Mouse (Mus musculus) CH12.LX (cell line): ENCODE data around the gene Rtl8a. TPM values are rescaled to one million over a fixed set of nuclear protein-coding genes. Genes with fewer than 3 reads are reported as not detected.
"Not testable (repeated sequence)": the region's sequence is repeated elsewhere in the genome, so short reads cannot be mapped to it uniquely, and the experiment has no call there.

Experiments
- DNase-seq: peaks from one replicate; pipeline ENCODE4 v3.0.0-alpha.2; 2013; ENCODE audit errors: extremely low read depth
- H3K27ac ChIP-seq: 2 replicates; pipeline ENCODE4 v1.5.1; 2012; ENCODE audit warnings: low read depth, mild to moderate bottlenecking, control low read depth, moderate library complexity; ENCODE audit not compliant: insufficient read depth
- H3K27me3 ChIP-seq: replicated peaks from 2 replicates; pipeline ENCODE3; 2012; ENCODE audit warnings: inconsistent platforms
- H3K36me3 ChIP-seq, 2 experiments: replicated peaks in 1 of 2; 2 replicates each; pipeline versions ENCODE3 to v1.6.1; 2012; ENCODE audit warnings: inconsistent platforms in 1 of 2, low read length in 1 of 2, mild to moderate bottlenecking in 1 of 2, mixed read lengths in 1 of 2, moderate library complexity in 1 of 2; ENCODE audit not compliant: control insufficient read depth in 1 of 2, insufficient read depth in 1 of 2
- H3K4me1 ChIP-seq, 2 experiments: 2 replicates each; pipeline ENCODE4 v1.6.1; 2012; ENCODE audit warnings: inconsistent platforms in 1 of 2, moderate library complexity in 1 of 2; ENCODE audit not compliant: insufficient read depth in 2 of 2, control insufficient read depth in 1 of 2
- H3K4me2 ChIP-seq: 2 replicates; pipeline ENCODE4 v1.6.1; 2012; ENCODE audit warnings: low read depth, mild to moderate bottlenecking, control low read depth; ENCODE audit not compliant: poor library complexity, insufficient read depth, severe bottlenecking
- H3K4me3 ChIP-seq, 3 experiments: fragments of 150-350 bp in 1 of 3; sonication (generic) in 1 of 3; replicated peaks in 1 of 3; 2 replicates each; pipeline versions ENCODE3 to v1.5.1; 2011 to 2012; ENCODE audit warnings: low read depth in 2 of 3, low read length in 2 of 3, mild to moderate bottlenecking in 2 of 3, moderate library complexity in 2 of 3, control low read depth in 1 of 3, improper control_type of control experiment in 1 of 3, inconsistent platforms in 1 of 3, mixed read lengths in 1 of 3; ENCODE audit not compliant: poor library complexity in 1 of 3
- H3K79me2 ChIP-seq: replicated peaks from 2 replicates; pipeline ENCODE4 v1.6.1; 2012; ENCODE audit warnings: mild to moderate bottlenecking, moderate library complexity; ENCODE audit not compliant: control insufficient read depth, poor library complexity, insufficient read depth, severe bottlenecking; ENCODE audit errors: extremely low read depth
- H3K9ac ChIP-seq: 2 replicates; pipeline ENCODE4 v1.6.1; 2012; ENCODE audit warnings: low read depth, mild to moderate bottlenecking, control low read depth, moderate library complexity; ENCODE audit not compliant: insufficient read depth
- H3K9me3 ChIP-seq: replicated peaks from 2 replicates; pipeline ENCODE3; 2012; ENCODE audit warnings: low read length, inconsistent platforms, mixed read lengths
- BHLHE40 ChIP-seq: IDR thresholded peaks from 2 replicates; pipeline ENCODE4 v1.6.1; 2011; ENCODE audit warnings: mild to moderate bottlenecking, low read depth, low read length, improper control_type of control experiment
- CHD2 ChIP-seq: IDR thresholded peaks from 2 replicates; pipeline ENCODE4 v1.6.1; 2011; ENCODE audit warnings: low read length, improper control_type of control experiment
- CTCF ChIP-seq, 2 experiments: IDR thresholded peaks in 1 of 2; conservative IDR thresholded peaks in 1 of 2; 2 replicates each; pipeline ENCODE4 v1.5.1; 2011 to 2012; ENCODE audit warnings: low read depth in 2 of 2, low read length in 2 of 2, improper control_type of control experiment in 1 of 2, inconsistent platforms in 1 of 2, mild to moderate bottlenecking in 1 of 2, moderate library complexity in 1 of 2
- E2F4 ChIP-seq: IDR thresholded peaks from 2 replicates; pipeline ENCODE4 v1.6.1; 2011; ENCODE audit warnings: low read depth, low read length, improper control_type of control experiment; ENCODE audit not compliant: insufficient replicate concordance
- HCFC1 ChIP-seq: IDR thresholded peaks from 2 replicates; pipeline ENCODE4 v1.6.1; 2012; ENCODE audit warnings: low read depth, mild to moderate bottlenecking, inconsistent platforms, low read length, improper control_type of control experiment
- MAZ ChIP-seq: IDR thresholded peaks from 2 replicates; pipeline ENCODE4 v1.6.1; 2012; ENCODE audit warnings: low read depth, mild to moderate bottlenecking, inconsistent platforms, low read length, improper control_type of control experiment, moderate library complexity
- NRF1 ChIP-seq: IDR thresholded peaks from 2 replicates; pipeline ENCODE4 v1.6.1; 2014; ENCODE audit warnings: low read depth, mild to moderate bottlenecking, inconsistent platforms, low read length, improper control_type of control experiment, moderate library complexity
- PAX5 ChIP-seq: IDR thresholded peaks from 2 replicates; pipeline ENCODE4 v1.6.1; 2012; ENCODE audit warnings: low read length, inconsistent platforms, mixed read lengths
- POLR2AphosphoS2 ChIP-seq: IDR thresholded peaks from 2 replicates; pipeline ENCODE4 v1.6.1; 2011; ENCODE audit warnings: low read depth, low read length, improper control_type of control experiment
- SMC3 ChIP-seq: IDR thresholded peaks from 2 replicates; pipeline ENCODE4 v1.6.1; 2011; ENCODE audit warnings: low read depth, low read length, improper control_type of control experiment
- ZKSCAN1 ChIP-seq: IDR thresholded peaks from 2 replicates; pipeline ENCODE4 v1.6.1; 2012; ENCODE audit warnings: low read depth, inconsistent platforms, low read length, improper control_type of control experiment, borderline replicate concordance
- ZMIZ1 ChIP-seq: IDR thresholded peaks from 2 replicates; pipeline ENCODE4 v1.6.1; 2012; ENCODE audit warnings: low read depth, mild to moderate bottlenecking, inconsistent platforms, low read length, improper control_type of control experiment
- dilution Hi-C: fragments of 300-500 bp; cut with MboI; formaldehyde crosslinking; loops from 2 replicates; pipeline ENCODE4 v1.14.3; 2020; ENCODE audit warnings: low sequenced_read_pairs; ENCODE audit not compliant: extremely low pct_unique_long_range_greater_than_20kb, extremely low pct_ligation_motif_present
- in situ Hi-C: fragments of 300-500 bp; cut with MboI; formaldehyde crosslinking; loops from 3 replicates; pipeline ENCODE4 v1.14.3; 2019; ENCODE audit warnings: low sequenced_read_pairs, low pct_ligation_motif_present, low pct_unique_long_range_greater_than_20kb, mixed read lengths
- polyA plus RNA-seq: library from polyadenylated mRNA; unstranded; fragments of >175 nt; gene quantifications from 2 replicates; pipeline ENCODE4 v1.2.1, GENCODE M21; 2012; ENCODE audit warnings: low read depth; ENCODE audit not compliant: insufficient read length
- total RNA-seq, 2 experiments: library from RNA; depleted of rRNA; stranded (reverse); fragments of 300-350 nt in 1 of 2; fragments of >200 nt in 1 of 2; gene quantifications; 2 replicates each; pipeline ENCODE4 v1.2.3; 2012 to 2014

Gene Rtl8a
- total and polyA plus RNA-seq, 3 experiments, result 0.21 to 0.80 TPM; not detected in 1

GRCm38 (mm10) chrX:53682650-53683049 lies 39.2 kb upstream of the Rtl8a start:
- H3K79me2 ChIP-seq, dilution Hi-C loops, H3K36me3 ChIP-seq, in situ Hi-C loops, DNase-seq, H3K9ac ChIP-seq, H3K4me3 ChIP-seq, H3K4me2 ChIP-seq, H3K4me1 ChIP-seq, H3K27ac ChIP-seq, H3K9me3 ChIP-seq, H3K27me3 ChIP-seq: not testable (repeated sequence)

DNA sequence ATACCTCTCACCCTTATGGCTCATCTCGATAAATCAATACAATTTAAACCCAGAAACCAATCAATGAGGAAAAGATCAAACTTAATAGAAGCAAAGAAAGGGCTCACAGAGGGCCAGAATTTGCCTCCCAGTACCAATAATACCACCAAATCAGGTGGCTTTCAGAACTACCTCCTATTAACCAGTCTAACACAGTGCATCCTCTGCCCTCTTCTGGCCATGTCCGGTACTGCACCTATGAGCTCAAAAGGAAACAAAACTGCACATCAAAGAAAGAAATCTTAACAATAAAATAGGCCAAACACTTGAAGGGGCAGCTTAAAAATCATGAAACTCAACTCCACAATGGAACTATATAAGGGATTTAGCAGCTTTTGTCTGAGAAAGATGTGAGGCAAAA lies 33.5 kb upstream of the Rtl8a start:
- H3K9ac ChIP-seq, H3K27me3 ChIP-seq, H3K9me3 ChIP-seq, H3K4me2 ChIP-seq, H3K4me1 ChIP-seq, H3K27ac ChIP-seq, dilution Hi-C loops, H3K79me2 ChIP-seq, in situ Hi-C loops, H3K36me3 ChIP-seq, DNase-seq, H3K4me3 ChIP-seq: not testable (repeated sequence)
- peak in 1 of 2 experiments; percentile 33; a peak in 2 of 4 replicates for TF ChIP-seq CTCF (conservative IDR thresholded peaks at IDR 0.05 in 1 of 2, IDR thresholded peaks at IDR 0.05 in 1 of 2; ENCODE audit: low read depth in 2 of 2, low read length in 2 of 2)
- TF ChIP-seq SMC3, result peak; percentile 20; the same call in 1 of the 2 replicates

DNA sequence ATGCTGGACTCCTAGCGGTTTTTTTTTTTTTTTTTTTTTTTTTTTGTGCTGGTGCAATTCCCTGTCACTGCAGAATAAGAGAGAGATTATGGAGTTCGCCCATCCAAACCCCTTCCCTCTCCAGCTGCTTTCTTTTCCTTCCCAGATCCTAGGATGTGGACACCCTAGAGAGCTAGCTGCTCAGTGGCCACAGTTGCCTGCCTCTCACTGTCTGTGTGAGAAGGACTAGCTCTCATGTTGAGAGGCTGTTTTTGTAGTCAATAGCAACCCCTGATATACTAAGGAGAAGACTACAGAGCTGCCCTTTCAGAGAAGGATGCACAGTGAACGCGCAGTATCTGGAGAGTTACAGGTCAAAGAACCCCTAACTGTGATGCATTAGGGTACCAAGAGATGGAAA lies 27.2 kb upstream of the Rtl8a start:
- H3K27me3 ChIP-seq, dilution Hi-C loops, in situ Hi-C loops, H3K4me3 ChIP-seq, DNase-seq, H3K36me3 ChIP-seq, H3K4me2 ChIP-seq, H3K4me1 ChIP-seq, H3K9ac ChIP-seq, H3K79me2 ChIP-seq, H3K27ac ChIP-seq, H3K9me3 ChIP-seq: not testable (repeated sequence)

DNA sequence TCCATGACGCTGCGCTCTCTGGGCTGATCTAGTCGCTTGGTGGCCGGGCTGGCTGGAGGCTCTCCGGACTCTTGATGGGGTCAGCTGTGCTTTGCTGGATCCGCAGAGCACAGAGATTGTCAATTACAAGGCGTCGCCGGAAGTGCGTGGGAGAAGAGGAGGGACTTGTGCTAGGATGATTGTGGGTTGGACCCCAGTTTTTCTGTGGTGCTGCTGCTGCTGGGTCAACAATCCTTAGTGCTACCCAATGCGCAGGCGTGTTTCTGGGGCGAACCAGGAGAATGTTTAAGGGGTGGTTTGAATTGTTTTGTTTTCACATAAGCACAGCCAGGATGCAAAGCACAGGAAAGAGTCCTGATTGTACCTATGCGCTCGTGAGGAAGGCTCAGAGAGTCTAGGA lies 26.8 kb upstream of the Rtl8a start, which contains the start of gene Rtl8b:
Rtl8b (minus strand) TSS at position 115 of the 400 bp plus-strand sequence.
- H3K79me2 ChIP-seq, result no peaks in the 10 kb centered on the region
- H3K4me3 ChIP-seq, result no peak within 1 kb of the TSS
- in situ Hi-C loops, result no loop called here
- H3K36me3 ChIP-seq, result no peaks in the 10 kb centered on the region
- no peak for DNase-seq
- no peak within 1 kb of the TSS for H3K9ac ChIP-seq
- H3K27me3 ChIP-seq, result no peaks in the 10 kb centered on the region
- no peaks in the 10 kb centered on the region for H3K4me1 ChIP-seq
- no peak for TF ChIP-seq NRF1
- TF ChIP-seq ZMIZ1, result no peak
- no peak for TF ChIP-seq SMC3
- TF ChIP-seq CHD2, result no peak
- no peak for TF ChIP-seq E2F4
- TF ChIP-seq PAX5, result no peak
- no peak for TF ChIP-seq MAZ
- TF ChIP-seq HCFC1, result no peak
- TF ChIP-seq ZKSCAN1, result no peak
- TF ChIP-seq POLR2AphosphoS2, result no peak
- TF ChIP-seq BHLHE40, result no peak
- no peak for TF ChIP-seq CTCF (conservative IDR thresholded peaks at IDR 0.05 in 1 of 2, IDR thresholded peaks at IDR 0.05 in 1 of 2; ENCODE audit: low read depth in 2 of 2, low read length in 2 of 2)
- TF ChIP-seq, all 38 proteins: peak for 0
- dilution Hi-C loops, result no loop called here
- Histone ChIP-seq H3K27ac (no peak within 1 kb of the TSS), H3K9me3 (no peaks in the 10 kb centered on the region), H3K4me2 (no peak within 1 kb of the TSS)

DNA sequence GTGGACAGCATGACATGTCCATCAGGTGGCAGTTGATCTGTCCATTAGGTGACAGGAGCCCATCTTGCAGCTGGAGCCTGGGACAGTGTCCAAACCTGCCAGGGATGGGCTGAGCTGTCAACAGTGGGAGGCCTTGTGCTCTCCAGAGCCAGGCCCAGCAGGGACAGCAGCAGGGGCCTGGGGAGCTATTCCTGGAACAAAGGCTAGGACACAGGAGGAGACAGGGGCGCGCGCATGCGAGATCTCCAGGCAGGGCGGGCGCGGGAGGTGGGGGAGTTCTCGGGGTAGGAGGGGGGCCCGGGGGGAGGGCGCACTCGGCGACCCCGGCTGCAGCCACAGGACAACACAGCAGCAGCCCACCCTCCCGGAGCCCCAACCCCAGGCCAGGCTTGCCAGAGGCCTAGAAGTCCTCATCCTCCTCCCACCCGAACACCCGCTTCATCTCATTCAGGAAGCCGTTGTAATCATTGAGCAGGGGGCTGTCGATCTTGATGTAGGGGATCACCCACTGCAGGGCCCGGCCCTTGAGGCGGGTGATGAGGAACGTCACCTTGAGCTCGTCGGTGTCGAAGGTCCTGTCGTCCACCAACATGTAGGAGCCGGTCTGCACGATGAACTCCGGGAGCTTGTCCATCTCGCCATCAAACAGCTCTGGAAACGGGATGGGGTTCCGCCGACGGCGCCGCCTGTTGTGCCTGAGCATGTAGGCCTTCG lies 26.2 kb upstream of the Rtl8a start:
- H3K27ac ChIP-seq, H3K36me3 ChIP-seq, H3K9me3 ChIP-seq, H3K79me2 ChIP-seq, H3K9ac ChIP-seq, DNase-seq, H3K4me3 ChIP-seq, in situ Hi-C loops, dilution Hi-C loops, H3K4me2 ChIP-seq, H3K27me3 ChIP-seq, H3K4me1 ChIP-seq: not testable (repeated sequence)
